In the genomic region with DNA sequence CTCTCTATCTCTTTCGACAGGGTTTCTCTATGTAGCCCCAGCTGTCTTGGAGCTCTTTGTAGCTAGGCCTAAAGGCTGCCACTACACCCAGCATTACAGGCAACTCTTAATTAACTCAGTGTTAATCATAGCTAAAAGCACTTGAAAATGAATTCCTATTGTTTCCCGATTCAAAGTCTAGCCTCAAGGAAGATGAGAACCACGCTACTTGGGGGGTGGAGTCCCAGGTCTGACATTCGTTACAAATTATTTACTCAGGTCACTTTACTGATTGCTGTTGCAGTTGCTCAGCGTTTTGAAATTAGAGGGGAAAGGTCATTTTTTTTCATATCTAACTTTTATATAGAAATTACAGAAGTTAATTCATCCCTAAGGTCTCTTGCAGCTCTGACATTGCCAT, we compare ENCODE assay signal across 9 mouse cellular contexts. TPM values are rescaled to one million over a fixed set of nuclear protein-coding genes. Genes with fewer than 3 reads are reported as not detected.
DNase-seq lines count a peak whose midpoint lies in the region; ATAC-seq and TF ChIP-seq lines count a peak whose summit lies in the region.
"Had no signal": no experiment of that assay in that cellular context is flagged by ENCODE, and none has a peak within 500 bp of the region (broad histone marks: within the 10 kb centered on the region; RNA-seq: fewer than 3 reads in every experiment).

No protein-coding gene starts in this region.

- peaks cover 68% of the 10 kb centered on the region for H3K79me2 ChIP-seq in myocyte (ENCODE audit: control insufficient read depth, insufficient read depth)

- no peak for ATAC-seq in kidney, embryonic 14.5 days (ENCODE audit: low FRiP score, low TSS enrichment)
- no peak for ATAC-seq in embryonic facial prominence, embryonic 13.5 days (ENCODE audit: insufficient number of reproducible peaks, insufficient read depth, low FRiP score, low TSS enrichment, low read depth)
- no peak for ATAC-seq in kidney, embryonic 15.5 days (replicated peaks; ENCODE audit: low FRiP score)

- peak overlapping the region; percentile 70 for H3K4me2 ChIP-seq in kidney, embryonic 14.5 days (replicated peaks; ENCODE audit: low read depth, low read length)
- H3K4me2 ChIP-seq in embryonic facial prominence, embryonic 13.5 days, result peak overlapping the region; percentile 84
- H3K4me2 ChIP-seq in kidney, embryonic 15.5 days, result peak overlapping the region; percentile 92
- peak overlapping the region; percentile 69 for H3K4me2 ChIP-seq in myocyte (ENCODE audit: low read depth)

- DNase-seq in kidney, postnatal 4 days, result no peak
- DNase-seq in T-cell, adult 2 months (ENCODE audit: low spot score), result no peak
- no peak for DNase-seq in c-Kit-positive CD71-positive TER-119-positive erythroid progenitor cells, embryonic 14.5 days (ENCODE audit: low spot score)
- DNase-seq in layer of hippocampus, adult 18-20 months (ENCODE audit: low spot score in 2 of 2), result no peak

- H3K27ac ChIP-seq in kidney, embryonic 14.5 days (ENCODE audit: low read depth, low read length), result no peak overlapping the region
- no peak overlapping the region for H3K27ac ChIP-seq in embryonic facial prominence, embryonic 13.5 days
- H3K27ac ChIP-seq in kidney, embryonic 15.5 days, result no peak overlapping the region

- WGBS in kidney, embryonic 14.5 days, result 41% methylated on average over 5 of the region's 5 CpGs
- WGBS in embryonic facial prominence, embryonic 13.5 days, result 26% methylated on average over 5 of the region's 5 CpGs
- 30% methylated on average over 5 of the region's 5 CpGs for WGBS in kidney, embryonic 15.5 days

- no peaks in the 10 kb centered on the region for H3K27me3 ChIP-seq in kidney, embryonic 14.5 days (ENCODE audit: control insufficient read depth, insufficient read depth, low read length)
- no peaks in the 10 kb centered on the region for H3K27me3 ChIP-seq in embryonic facial prominence, embryonic 13.5 days
- H3K27me3 ChIP-seq in kidney, embryonic 15.5 days, result no peaks in the 10 kb centered on the region
- H3K27me3 ChIP-seq in myocyte (ENCODE audit: control insufficient read depth, insufficient read depth, insufficient read length), result no peaks in the 10 kb centered on the region

- H3K4me3 ChIP-seq in kidney, embryonic 14.5 days (ENCODE audit: low read length), result peak overlapping the region; percentile 71
- H3K4me3 ChIP-seq in embryonic facial prominence, embryonic 13.5 days, result peak overlapping the region; percentile 96
- H3K4me3 ChIP-seq in kidney, embryonic 15.5 days (replicated peaks), result peak overlapping the region; percentile 97
- H3K4me3 ChIP-seq in myocyte, result peak overlapping the region; percentile 84

- no peak for TF ChIP-seq POLR2A in myocyte (IDR thresholded peaks at IDR 0.05; ENCODE audit: insufficient read length, low read depth)

- H3K9me3 ChIP-seq in kidney, embryonic 14.5 days (ENCODE audit: control insufficient read depth, low read length), result no peaks in the 10 kb centered on the region
- no peaks in the 10 kb centered on the region for H3K9me3 ChIP-seq in embryonic facial prominence, embryonic 13.5 days
- H3K9me3 ChIP-seq in kidney, embryonic 15.5 days (replicated peaks), result no peaks in the 10 kb centered on the region

- peak overlapping the region; percentile 87; the same call in 1 of the 2 replicates for H3K9ac ChIP-seq in kidney, embryonic 14.5 days (ENCODE audit: low read depth, low read length)
- H3K9ac ChIP-seq in embryonic facial prominence, embryonic 13.5 days, result peak overlapping the region; percentile 91
- peak overlapping the region; percentile 98 for H3K9ac ChIP-seq in kidney, embryonic 15.5 days

- peaks cover 33% of the 10 kb centered on the region for H3K36me3 ChIP-seq in kidney, embryonic 14.5 days (ENCODE audit: control insufficient read depth, insufficient read depth, low read length)
- H3K36me3 ChIP-seq in embryonic facial prominence, embryonic 13.5 days, result peaks cover 32% of the 10 kb centered on the region
- peaks cover 34% of the 10 kb centered on the region for H3K36me3 ChIP-seq in kidney, embryonic 15.5 days
- H3K36me3 ChIP-seq in myocyte (ENCODE audit: control insufficient read depth, insufficient read depth), result peaks cover 12% of the 10 kb centered on the region

- H3ac ChIP-seq in myocyte (ENCODE audit: control insufficient read depth, insufficient read length), result peak overlapping the region; percentile 39

- peaks cover 12% of the 10 kb centered on the region for H3K4me1 ChIP-seq in kidney, embryonic 14.5 days (ENCODE audit: control insufficient read depth, insufficient read depth, low read length)
- H3K4me1 ChIP-seq in embryonic facial prominence, embryonic 13.5 days, result peaks cover 27% of the 10 kb centered on the region
- peaks cover 22% of the 10 kb centered on the region for H3K4me1 ChIP-seq in kidney, embryonic 15.5 days

TF ChIP-seq in myocyte, 11 proteins besides CTCF, POLR2A, EP300 and RAD21:
- no peak for TF ChIP-seq E2F4 (IDR thresholded peaks at IDR 0.05; ENCODE audit: insufficient read depth)
- no peak for TF ChIP-seq MYOG (IDR thresholded peaks at IDR 0.05; ENCODE audit: control insufficient read depth in 1 of 3, insufficient read depth in 1 of 3, insufficient read length in 2 of 3, low read depth in 2 of 3)
- TF ChIP-seq POLR2AphosphoS2 (IDR thresholded peaks at IDR 0.05; ENCODE audit: insufficient read length, low read depth), result no peak
- no peak for TF ChIP-seq TCF12 (IDR thresholded peaks at IDR 0.05; ENCODE audit: insufficient read depth, poor library complexity, severe bottlenecking)
- no peak for TF ChIP-seq REST (IDR thresholded peaks at IDR 0.05; ENCODE audit: insufficient read depth, insufficient read length)
- no peak for TF ChIP-seq CEBPB (IDR thresholded peaks at IDR 0.05; ENCODE audit: insufficient read depth, poor library complexity, severe bottlenecking)
- TF ChIP-seq TCF3 (IDR thresholded peaks at IDR 0.05; ENCODE audit: insufficient read length, low read depth), result no peak
- no peak for TF ChIP-seq MAX (IDR thresholded peaks at IDR 0.05; ENCODE audit: low read depth)

RNA-seq across cellular contexts. Expression of gene Timm9, which starts 0.9 kb away (rescaled TPM):
- 90.7 and 114 TPM in 2 replicates for polyA plus RNA-seq in kidney, embryonic 14.5 days (2014; fragmentation: Nextera tagmentation; extraction: Ambion mirVana)
- polyA plus RNA-seq in embryonic facial prominence, embryonic 13.5 days (2015; fragmentation: Nextera tagmentation; extraction: Ambion mirVana), result 85.9 and 91.1 TPM in 2 replicates
- 88.7 and 88.9 TPM in 2 replicates for polyA plus RNA-seq in kidney, embryonic 15.5 days (2015; fragmentation: Nextera tagmentation; extraction: Ambion mirVana)
- polyA plus RNA-seq in myocyte (2012; fragmentation: generic; extraction: Trizol), result 38.0 TPM
- total RNA-seq in layer of hippocampus, adult 18-20 months (2021), result 10 to 100 TPM; 50.7 to 58.5 TPM

RNA-seq across cellular contexts. Expression of gene 2700049A03Rik, which starts 1.1 kb away (rescaled TPM):
- polyA plus RNA-seq in kidney, embryonic 14.5 days (2014; fragmentation: Nextera tagmentation; extraction: Ambion mirVana), result 13.7 and 19.8 TPM in 2 replicates
- 15.7 and 18.6 TPM in 2 replicates for polyA plus RNA-seq in embryonic facial prominence, embryonic 13.5 days (2015; fragmentation: Nextera tagmentation; extraction: Ambion mirVana)
- 14.7 and 14.8 TPM in 2 replicates for polyA plus RNA-seq in kidney, embryonic 15.5 days (2015; fragmentation: Nextera tagmentation; extraction: Ambion mirVana)
- 1.9 TPM for polyA plus RNA-seq in myocyte (2012; fragmentation: generic; extraction: Trizol)
- total RNA-seq in layer of hippocampus, adult 18-20 months (2021), result 1 to 10 TPM; 6.6 to 7.5 TPM

RNA-seq across cellular contexts. Expression of gene Tomm20l, which starts 24.4 kb away (rescaled TPM):
- not detected in 2 replicates for polyA plus RNA-seq in kidney, embryonic 14.5 days (2014; fragmentation: Nextera tagmentation; extraction: Ambion mirVana)
- not detected in 2 replicates for polyA plus RNA-seq in embryonic facial prominence, embryonic 13.5 days (2015; fragmentation: Nextera tagmentation; extraction: Ambion mirVana)
- not detected in 2 replicates for polyA plus RNA-seq in kidney, embryonic 15.5 days (2015; fragmentation: Nextera tagmentation; extraction: Ambion mirVana)
- polyA plus RNA-seq in myocyte (2012; fragmentation: generic; extraction: Trizol), result not detected
- total RNA-seq in layer of hippocampus, adult 18-20 months (2021), result not detected
- polyA plus RNA-seq: spleen, adult 2 months had no signal
